In genomic region chr2:101679164-101679784, GRCm38 (mm10) we compare ENCODE assay signal across 8 mouse cellular contexts. TPM values are rescaled to one million over a fixed set of nuclear protein-coding genes. Genes with fewer than 3 reads are reported as not detected.
A peak's percentile ranks its signal among the peaks of the same experiment; 100 is the strongest.
DNase-seq lines count a peak whose midpoint lies in the region; ATAC-seq and TF ChIP-seq lines count a peak whose summit lies in the region.

No protein-coding gene starts in this region.

- no peaks in the 10 kb centered on the region for H3K9me3 ChIP-seq in hindbrain, embryonic 13.5 days
- H3K9me3 ChIP-seq in lung, postnatal 0 days (ENCODE audit: low read length): no peaks in the 10 kb centered on the region
- H3K9me3 ChIP-seq in stomach, embryonic 15.5 days: no peaks in the 10 kb centered on the region

- H3K9ac ChIP-seq in hindbrain, embryonic 13.5 days: peak overlapping the region; percentile 96
- peak overlapping the region; percentile 92 for H3K9ac ChIP-seq in lung, postnatal 0 days (replicated peaks; ENCODE audit: low read depth)
- H3K9ac ChIP-seq in stomach, embryonic 15.5 days: peak overlapping the region; percentile 93; the same call in 1 of the 2 replicates

- H3K27me3 ChIP-seq in hindbrain, embryonic 13.5 days: peaks cover 6% of the 10 kb centered on the region; the same call in 1 of the 2 replicates
- no peaks in the 10 kb centered on the region for H3K27me3 ChIP-seq in lung, postnatal 0 days (replicated peaks; ENCODE audit: insufficient read depth, low read length)
- H3K27me3 ChIP-seq in stomach, embryonic 15.5 days (replicated peaks): no peaks in the 10 kb centered on the region

- H3K4me3 ChIP-seq in hindbrain, embryonic 13.5 days: peak overlapping the region; percentile 97
- peak overlapping the region; percentile 94 for H3K4me3 ChIP-seq in lung, postnatal 0 days (ENCODE audit: low read depth, low read length)
- H3K4me3 ChIP-seq in stomach, embryonic 15.5 days (replicated peaks): peak overlapping the region; percentile 96

- peak overlapping the region; percentile 89 for H3K4me2 ChIP-seq in hindbrain, embryonic 13.5 days
- H3K4me2 ChIP-seq in lung, postnatal 0 days (replicated peaks; ENCODE audit: low read depth, low read length): peak overlapping the region; percentile 79
- H3K4me2 ChIP-seq in stomach, embryonic 15.5 days: peak overlapping the region; percentile 81

- TF ChIP-seq CTCF in lung, postnatal 0 days (IDR thresholded peaks at IDR 0.05): no peak

- peak; percentile 35 for DNase-seq in 3T3-L1 (ENCODE audit: low read depth, low spot score)
- peak; percentile 54 for DNase-seq in CD4-positive helper T cell, adult 2 months (ENCODE audit: low read depth, low spot score)
- peak; percentile 35 for DNase-seq in embryo, embryonic 10 days (ENCODE audit: low spot score)
- peak; percentile 19 for DNase-seq in lung, postnatal 0 days (ENCODE audit: low spot score)
- no peak for DNase-seq in cerebellum, adult 11 months
- no peak for DNase-seq in right cerebral cortex, postnatal 25 days

- H3K36me3 ChIP-seq in hindbrain, embryonic 13.5 days: peaks cover under 1% of the 10 kb centered on the region
- H3K36me3 ChIP-seq in lung, postnatal 0 days (ENCODE audit: insufficient read depth, low read length): no peaks in the 10 kb centered on the region
- no peaks in the 10 kb centered on the region for H3K36me3 ChIP-seq in stomach, embryonic 15.5 days

- peaks cover 16% of the 10 kb centered on the region for H3K4me1 ChIP-seq in hindbrain, embryonic 13.5 days (replicated peaks)
- no peaks in the 10 kb centered on the region for H3K4me1 ChIP-seq in lung, postnatal 0 days (ENCODE audit: insufficient read depth, low read depth, low read length)
- 0 out of 2 replicates have a peak, but pooled peaks cover 3% of the 10 kb centered on the region for H3K4me1 ChIP-seq in stomach, embryonic 15.5 days

- ATAC-seq in hindbrain, embryonic 13.5 days (ENCODE audit: low FRiP score): no peak
- ATAC-seq in lung, postnatal 0 days: no peak
- ATAC-seq in stomach, embryonic 15.5 days (ENCODE audit: insufficient read depth, low FRiP score, low read depth): no peak

- no peak overlapping the region for H3K27ac ChIP-seq in hindbrain, embryonic 13.5 days
- H3K27ac ChIP-seq in lung, postnatal 0 days (ENCODE audit: low read length): no peak overlapping the region
- no peak overlapping the region for H3K27ac ChIP-seq in stomach, embryonic 15.5 days

- TF ChIP-seq EP300 in lung, postnatal 0 days (IDR thresholded peaks at IDR 0.05): no peak

- WGBS in hindbrain, embryonic 13.5 days: 2% methylated on average over 15 of the region's 15 CpGs
- whole genome bisulfite sequencing in lung, postnatal 0 days: 4% methylated on average over 15 of the region's 15 CpGs
- 4% methylated on average over 15 of the region's 15 CpGs for WGBS in stomach, embryonic 15.5 days

RNA-seq across cellular contexts. Expression of gene Traf6, which starts 1.0 kb away (rescaled TPM):
- polyA plus RNA-seq in hindbrain, embryonic 13.5 days (2015; fragmentation: Nextera tagmentation; extraction: Ambion mirVana): 6.6 and 6.8 TPM in 2 replicates
- polyA plus RNA-seq in lung, postnatal 0 days (2015; fragmentation: Nextera tagmentation; extraction: Ambion mirVana): 5.4 and 6.2 TPM in 2 replicates
- 7.4 and 9.4 TPM in 2 replicates for polyA plus RNA-seq in stomach, embryonic 15.5 days (2015; fragmentation: Nextera tagmentation; extraction: Ambion mirVana)

RNA-seq across cellular contexts. Expression of gene B230118H07Rik, which starts 29.9 kb away (rescaled TPM):
- polyA plus RNA-seq in hindbrain, embryonic 13.5 days (2015; fragmentation: Nextera tagmentation; extraction: Ambion mirVana): 59.8 and 62.5 TPM in 2 replicates
- 31.3 and 34.6 TPM in 2 replicates for polyA plus RNA-seq in lung, postnatal 0 days (2015; fragmentation: Nextera tagmentation; extraction: Ambion mirVana)
- 51.0 and 55.8 TPM in 2 replicates for polyA plus RNA-seq in stomach, embryonic 15.5 days (2015; fragmentation: Nextera tagmentation; extraction: Ambion mirVana)

RNA-seq across cellular contexts. Expression of gene Rag1, which starts 30.0 kb away (rescaled TPM):
- 0.09 TPM in 2 replicates for polyA plus RNA-seq in hindbrain, embryonic 13.5 days (2015; fragmentation: Nextera tagmentation; extraction: Ambion mirVana)
- polyA plus RNA-seq in lung, postnatal 0 days (2015; fragmentation: Nextera tagmentation; extraction: Ambion mirVana): 0.05 and 0.06 TPM in 2 replicates
- polyA plus RNA-seq in stomach, embryonic 15.5 days (2015; fragmentation: Nextera tagmentation; extraction: Ambion mirVana): 0.10 TPM in 1 of 2 replicates, not detected in the other

RNA-seq across cellular contexts. Expression of gene Rag2, which starts 54.8 kb away (rescaled TPM):
- polyA plus RNA-seq in hindbrain, embryonic 13.5 days (2015; fragmentation: Nextera tagmentation; extraction: Ambion mirVana): 0.14 TPM in 1 of 2 replicates, not detected in the other
- 0.04 TPM in 1 of 2 replicates, not detected in the other for polyA plus RNA-seq in lung, postnatal 0 days (2015; fragmentation: Nextera tagmentation; extraction: Ambion mirVana)
- polyA plus RNA-seq in stomach, embryonic 15.5 days (2015; fragmentation: Nextera tagmentation; extraction: Ambion mirVana): 0.06 and 0.09 TPM in 2 replicates

Comparison
In these comparisons a context has a peak if more than half of its experiments do, and no peak if none do; other contexts are left out.
1. DNase-seq: peak in 3T3-L1 (single experiment), CD4-positive helper T cell, adult 2 months (single experiment), embryo, embryonic 10 days (single experiment) and lung, postnatal 0 days (single experiment); none in cerebellum, adult 11 months (single experiment) and right cerebral cortex, postnatal 25 days (single experiment).
2. Peak in every context shown above with its lines, with median percentiles within 50 percentile points of each other: H3K4me2 ChIP-seq, H3K4me3 ChIP-seq and H3K9ac ChIP-seq.